Mouse (Mus musculus) liver, adult 2 months (tissue): ENCODE measurements around the gene Parvg. TPM values are rescaled to one million over a fixed set of nuclear protein-coding genes. Genes with fewer than 3 reads are reported as not detected.
A peak's percentile ranks its signal among the peaks of the same experiment; 100 is the strongest.
"Not testable (repeated sequence)": the region's sequence is repeated elsewhere in the genome, so short reads cannot be mapped to it uniquely, and the experiment has no call there.

Experiments used
- DNase-seq: peaks from one replicate; pipeline ENCODE4 v3.0.0-alpha.2; 2011; ENCODE audit warnings: low read depth, low spot score; ENCODE audit errors: extremely low read depth
- H3K27ac ChIP-seq: fragments of 200-500 bp; replicated peaks from 2 replicates; pipeline ENCODE4 v1.5.1; 2012; ENCODE audit warnings: low read depth, mild to moderate bottlenecking, control low read depth, inconsistent platforms, low read length; ENCODE audit not compliant: insufficient read depth
- H3K27me3 ChIP-seq: fragments of 200-500 bp; 2 replicates; pipeline ENCODE4 v1.6.1; 2012; ENCODE audit warnings: mild to moderate bottlenecking, moderate library complexity, low read length, inconsistent platforms; ENCODE audit not compliant: control insufficient read depth, insufficient read depth
- H3K36me3 ChIP-seq: fragments of 200-500 bp; 2 replicates; pipeline ENCODE4 v1.6.1; 2012; ENCODE audit warnings: low read length, inconsistent platforms; ENCODE audit not compliant: control insufficient read depth, insufficient read depth
- H3K4me1 ChIP-seq: fragments of 200-500 bp; 2 replicates; pipeline ENCODE4 v1.6.1; 2011; ENCODE audit warnings: low read length; ENCODE audit not compliant: control insufficient read depth, insufficient read depth
- H3K4me3 ChIP-seq: fragments of 200-500 bp; 2 replicates; pipeline ENCODE4 v1.5.1; 2011; ENCODE audit warnings: low read depth, mild to moderate bottlenecking, control low read depth, low read length, moderate library complexity; ENCODE audit not compliant: insufficient read depth
- H3K79me2 ChIP-seq: fragments of 200-500 bp; 2 replicates; pipeline ENCODE4 v1.6.1; 2012; ENCODE audit warnings: inconsistent platforms, mild to moderate bottlenecking, low read length, moderate library complexity; ENCODE audit not compliant: control insufficient read depth, insufficient read depth
- H3K9ac ChIP-seq: fragments of 200-500 bp; 2 replicates; pipeline ENCODE4 v1.6.1; 2012; ENCODE audit warnings: low read depth, mild to moderate bottlenecking, control low read depth, inconsistent platforms, low read length
- CTCF ChIP-seq: fragments of 200-500 bp; IDR thresholded peaks from 2 replicates; pipeline ENCODE4 v1.5.1; 2011; ENCODE audit warnings: low read depth, low read length, control low read depth
- POLR2A ChIP-seq: fragments of 200-500 bp; IDR thresholded peaks from 2 replicates; pipeline ENCODE4 v1.6.1; 2011; ENCODE audit warnings: low read length, control low read depth; ENCODE audit not compliant: insufficient read depth; ENCODE audit errors: extremely low read depth
- WGBS: fragments of 180-500 bp; shearing (Covaris S2); methylation state at CpG from one replicate; pipeline ENCODE4 v1.1.7; 2018; 5-methylcytosine and 5-hydroxymethylcytosine counted together
- polyA plus RNA-seq: library from polyadenylated mRNA; depleted of rRNA; stranded (reverse); fragments of >200 nt; gene quantifications from 2 replicates; pipeline ENCODE4 v1.2.3, GENCODE M21; 2012
- total RNA-seq: library from RNA; depleted of rRNA; stranded (reverse); fragments of >200 nt; gene quantifications from 2 replicates; pipeline ENCODE4 v1.2.3, GENCODE M21; 2014

Gene Parvg
- total and polyA plus RNA-seq, 2 experiments: 0.74 to 0.95 TPM

DNA sequence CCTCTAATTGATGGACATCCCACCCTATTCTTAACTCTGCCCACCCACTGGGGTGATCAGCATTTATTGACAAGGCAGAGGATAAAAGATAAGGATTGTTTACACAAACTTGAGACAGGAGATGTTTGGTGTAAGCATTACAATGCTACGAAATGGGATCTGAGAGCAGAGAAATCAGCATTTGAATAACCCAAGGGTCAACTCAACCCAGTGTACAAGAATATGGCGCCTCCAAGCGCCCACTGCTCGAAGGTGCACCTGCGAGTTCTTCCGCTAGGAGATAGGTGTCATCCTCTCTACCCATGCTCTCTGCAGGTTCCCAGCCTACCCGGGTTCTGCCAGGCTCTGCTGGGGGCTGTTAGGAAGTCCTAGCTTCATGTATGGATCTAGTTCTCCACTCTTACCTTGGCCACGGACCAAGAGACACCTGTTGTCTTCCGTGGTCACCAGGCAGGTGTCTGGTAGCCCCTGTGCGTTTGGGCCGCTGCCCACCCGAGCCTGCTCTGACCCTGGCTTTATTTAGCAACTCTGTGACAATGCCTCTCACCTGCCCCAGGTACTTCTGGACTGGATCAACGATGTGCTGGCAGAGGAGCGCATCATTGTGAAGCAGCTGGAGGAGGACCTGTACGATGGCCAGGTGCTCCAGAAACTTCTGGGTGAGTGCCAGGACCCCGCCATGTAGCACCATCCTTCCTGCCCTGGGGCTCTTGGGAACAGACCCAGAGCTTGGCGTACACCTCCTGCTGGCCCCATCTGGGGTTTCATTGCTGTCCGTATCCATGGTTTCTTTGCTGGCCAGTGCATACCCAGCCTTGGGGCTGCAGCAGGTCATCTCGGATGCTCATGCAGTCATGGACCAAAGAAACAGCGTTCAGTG, 41.4 kb upstream of the Parvg start:
- Histone ChIP-seq H3K4me1 (no peaks in the 10 kb centered on the region), H3K36me3 (no peaks in the 10 kb centered on the region), H3K79me2 (no peaks in the 10 kb centered on the region), H3K4me3 (no peak overlapping the region), H3K9ac (no peak overlapping the region), H3K27me3 (no peaks in the 10 kb centered on the region), H3K27ac (no peak overlapping the region)
- 74% methylated on average over 20 of the region's 20 CpGs for WGBS
- no peak for DNase-seq
- no peak for TF ChIP-seq CTCF
- TF ChIP-seq POLR2A: no peak

DNA sequence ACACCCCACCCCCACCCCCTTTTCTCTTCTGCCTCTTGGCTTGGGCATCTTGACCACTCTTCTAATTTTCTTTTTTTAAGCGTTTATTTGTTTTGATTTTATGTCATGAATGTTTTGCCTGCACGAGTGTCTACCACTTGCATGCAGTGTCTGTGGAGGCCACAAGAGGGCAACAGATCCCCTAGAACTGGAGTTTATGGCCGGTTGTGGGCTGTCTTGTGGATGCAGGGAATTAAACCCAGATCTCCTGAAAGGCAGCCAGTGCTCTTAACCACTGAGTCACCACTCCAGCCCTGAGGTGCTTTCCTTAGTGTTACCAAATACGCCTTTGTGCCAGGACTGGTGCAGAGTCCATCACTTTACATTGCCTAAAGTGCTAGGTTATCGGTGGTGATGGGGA, 39.8 kb upstream of the Parvg start:
- Histone ChIP-seq H3K4me1 (no peaks in the 10 kb centered on the region), H3K4me3 (no peak overlapping the region), H3K36me3 (no peaks in the 10 kb centered on the region), H3K9ac (no peak overlapping the region), H3K27me3 (no peaks in the 10 kb centered on the region), H3K79me2 (no peaks in the 10 kb centered on the region), H3K27ac (no peak overlapping the region)
- WGBS: 65% methylated on average over 5 of the region's 5 CpGs
- DNase-seq: peak; percentile 15
- TF ChIP-seq POLR2A (no peak), CTCF (peak; percentile 75)

GRCm38 (mm10) chr15:84285453-84285852, 38.4 kb upstream of the Parvg start:
- Histone ChIP-seq H3K4me3 (no peak overlapping the region), H3K27ac (no peak overlapping the region), H3K4me1 (no peaks in the 10 kb centered on the region), H3K9ac (no peak overlapping the region), H3K36me3 (no peaks in the 10 kb centered on the region), H3K27me3 (no peaks in the 10 kb centered on the region), H3K79me2 (no peaks in the 10 kb centered on the region)
- TF ChIP-seq POLR2A (no peak), CTCF (no peak)
- 90% methylated on average over 7 of the region's 7 CpGs for WGBS
- DNase-seq: no peak

GRCm38 (mm10) chr15:84288953-84289352, 34.9 kb upstream of the Parvg start:
- not testable (repeated sequence) for H3K27me3 ChIP-seq, H3K79me2 ChIP-seq, H3K9ac ChIP-seq, H3K4me3 ChIP-seq, H3K36me3 ChIP-seq, DNase-seq, H3K27ac ChIP-seq, H3K4me1 ChIP-seq
- WGBS: 79% methylated on average over 1 of the region's 1 CpGs

DNA sequence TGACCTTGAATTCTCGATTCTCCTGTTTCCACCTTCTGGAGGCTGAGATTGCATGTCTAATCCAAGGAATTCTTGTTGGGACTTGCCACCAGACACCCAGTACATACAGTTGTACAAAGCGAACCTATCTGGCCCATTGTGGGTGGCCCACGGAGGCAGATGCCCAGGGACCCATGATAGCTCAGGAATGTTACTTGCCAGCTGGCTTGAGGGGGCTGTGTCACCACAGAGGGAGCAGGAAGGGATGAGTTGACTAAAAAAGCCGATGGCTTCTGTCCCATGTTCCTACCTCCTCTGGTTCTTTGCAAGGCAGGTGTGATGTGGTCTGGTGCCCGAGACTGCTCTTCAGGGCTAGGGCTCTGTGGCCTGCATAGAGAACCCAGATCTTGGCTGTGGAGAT, 32.7 kb upstream of the Parvg start:
- Histone ChIP-seq H3K27me3 (no peaks in the 10 kb centered on the region), H3K27ac (no peak overlapping the region), H3K79me2 (no peaks in the 10 kb centered on the region), H3K9ac (no peak overlapping the region), H3K4me1 (no peaks in the 10 kb centered on the region), H3K36me3 (no peaks in the 10 kb centered on the region), H3K4me3 (no peak overlapping the region)
- TF ChIP-seq POLR2A (no peak), CTCF (no peak)
- DNase-seq: no peak
- 95% methylated on average over 5 of the region's 5 CpGs for WGBS

- Histone ChIP-seq H3K4me3 (no peak overlapping the region), H3K27ac (no peak overlapping the region), H3K36me3 (no peaks in the 10 kb centered on the region), H3K9ac (no peak overlapping the region), H3K79me2 (no peaks in the 10 kb centered on the region), H3K4me1 (no peaks in the 10 kb centered on the region), H3K27me3 (no peaks in the 10 kb centered on the region)
- DNase-seq: no peak
- 85% methylated on average over 12 of the region's 12 CpGs for WGBS
- TF ChIP-seq CTCF (no peak), POLR2A (no peak)
These were observed 30.2 kb upstream of the Parvg start for GRCm38 (mm10) chr15:84293590-84293989.
